Mouse (Mus musculus) neural tube, embryonic 12.5 days (tissue): ENCODE measurements around the gene Rps6kc1. TPM values are rescaled to one million over a fixed set of nuclear protein-coding genes. Genes with fewer than 3 reads are reported as not detected.
A peak's percentile ranks its signal among the peaks of the same experiment; 100 is the strongest.

Experiments
- ATAC-seq: fragments of 200-750 bp; cut with Nextera tagmentation; 2 replicates; pipeline ENCODE4 v1.8.0; 2017; ENCODE audit warnings: low read depth, mild to moderate bottlenecking, moderate TSS enrichment, moderate library complexity; ENCODE audit not compliant: low FRiP score
- H3K27ac ChIP-seq: fragments of 300-500 bp; sonication (generic); 2 replicates; pipeline ENCODE4 v1.5.1; 2016
- H3K27me3 ChIP-seq: fragments of 300-500 bp; sonication (generic); replicated peaks from 2 replicates; pipeline ENCODE4 v1.6.1; 2016; ENCODE audit warnings: mild to moderate bottlenecking
- H3K36me3 ChIP-seq: fragments of 300-500 bp; sonication (generic); 2 replicates; pipeline ENCODE4 v1.6.1; 2016; ENCODE audit warnings: mild to moderate bottlenecking
- H3K4me1 ChIP-seq: fragments of 300-500 bp; sonication (generic); 2 replicates; pipeline ENCODE4 v1.6.1; 2016
- H3K4me2 ChIP-seq: fragments of 300-500 bp; sonication (generic); replicated peaks from 2 replicates; pipeline ENCODE4 v1.6.1; 2016; ENCODE audit warnings: mild to moderate bottlenecking
- H3K4me3 ChIP-seq: fragments of 300-500 bp; sonication (generic); 2 replicates; pipeline ENCODE4 v1.5.1; 2016
- H3K9ac ChIP-seq: fragments of 300-500 bp; sonication (generic); 2 replicates; pipeline ENCODE4 v1.6.1; 2016; ENCODE audit warnings: mild to moderate bottlenecking
- H3K9me3 ChIP-seq: fragments of 300-500 bp; sonication (generic); 2 replicates; pipeline ENCODE4 v1.6.1; 2016; ENCODE audit warnings: mild to moderate bottlenecking
- WGBS: fragments of 180-500 bp; shearing (Covaris S2); methylation state at CpG from one replicate; pipeline ENCODE4 v1.1.7; 2016; 5-methylcytosine and 5-hydroxymethylcytosine counted together
- polyA plus RNA-seq: library from polyadenylated mRNA; unstranded; fragments of >200 nt; fragmentation: Nextera tagmentation; extraction: Ambion mirVana; gene quantifications from 2 replicates; pipeline ENCODE4 v1.2.1, GENCODE M21; 2016

The Rps6kc1 gene
- polyA plus RNA-seq, 1 experiment from 2014 or later, result 26.4 TPM

DNA sequence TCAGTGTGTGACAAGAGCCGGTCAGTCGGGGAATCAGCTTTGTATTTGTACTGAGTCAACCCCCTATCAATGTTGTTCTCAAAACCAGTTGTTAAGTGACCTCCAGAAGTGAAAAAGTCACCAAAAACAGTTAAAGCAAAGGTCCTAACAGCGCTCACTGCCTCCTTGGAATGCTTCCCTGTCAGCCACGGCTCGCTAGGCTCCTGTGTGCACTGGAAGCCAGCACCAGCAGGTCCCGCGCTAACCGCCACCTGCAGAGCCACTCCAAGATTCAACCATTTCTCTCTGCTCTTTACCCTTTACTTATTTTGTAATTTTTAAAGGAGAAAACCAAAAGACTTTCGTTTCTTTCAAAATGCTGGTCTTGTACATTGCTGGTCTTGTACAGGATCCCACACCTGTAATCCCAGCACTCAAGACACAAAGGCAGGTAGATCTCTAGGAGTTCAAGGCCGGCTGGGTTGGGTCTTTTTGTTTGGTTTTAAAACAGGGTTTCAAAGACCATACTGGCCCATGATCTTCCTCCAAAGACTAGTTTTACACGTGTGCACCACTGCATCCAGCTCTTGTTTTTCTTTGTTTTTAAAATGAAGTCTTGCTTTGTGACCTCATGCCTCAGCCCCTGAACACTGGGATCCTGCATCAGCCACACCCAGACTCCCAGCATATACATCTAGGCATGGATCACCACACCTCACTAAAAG lies 62.3 kb downstream of the Rps6kc1 start:
- ATAC-seq, result no peak
- H3K36me3 ChIP-seq, result no peaks in the 10 kb centered on the region; the same call in 1 of the 2 replicates
- 0 out of 2 replicates have a peak, but pooled peaks cover 8% of the 10 kb centered on the region for H3K4me1 ChIP-seq
- no peak overlapping the region for H3K9ac ChIP-seq
- H3K27ac ChIP-seq, result no peak overlapping the region
- WGBS, result 70% methylated on average over 11 of the region's 11 CpGs
- H3K4me2 ChIP-seq, result no peak overlapping the region
- no peaks in the 10 kb centered on the region for H3K9me3 ChIP-seq
- no peaks in the 10 kb centered on the region for H3K27me3 ChIP-seq
- no peak overlapping the region for H3K4me3 ChIP-seq

DNA sequence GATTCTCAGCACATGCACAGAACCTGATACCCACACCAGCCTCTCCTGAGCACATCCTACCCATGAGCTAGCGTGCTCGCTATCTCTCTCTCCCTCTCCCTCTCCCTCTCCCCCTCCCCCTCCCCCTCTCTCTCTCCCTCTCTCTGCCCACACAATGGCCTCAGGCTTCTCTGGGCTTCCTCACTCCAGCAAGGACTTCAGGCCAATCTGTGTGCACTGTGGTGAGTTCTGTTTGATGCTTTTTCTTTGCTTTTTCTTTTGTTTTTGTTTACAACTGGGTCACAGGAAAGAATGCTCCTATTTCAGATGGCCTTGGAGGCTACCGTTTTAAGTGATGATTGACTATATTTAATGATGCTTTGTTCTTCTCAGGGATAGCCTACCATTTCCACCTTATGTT lies 62.9 kb downstream of the Rps6kc1 start:
- no peak overlapping the region for H3K27ac ChIP-seq
- ATAC-seq, result 0 out of 2 replicates have a peak, but pooled peaks have one; percentile 29
- H3K27me3 ChIP-seq, result no peaks in the 10 kb centered on the region
- H3K9ac ChIP-seq, result no peak overlapping the region
- no peak overlapping the region for H3K4me3 ChIP-seq
- 20% methylated on average over 3 of the region's 3 CpGs for WGBS
- no peaks in the 10 kb centered on the region for H3K9me3 ChIP-seq
- H3K4me1 ChIP-seq, result 0 out of 2 replicates have a peak, but pooled peaks cover 8% of the 10 kb centered on the region
- H3K36me3 ChIP-seq, result peaks cover 4% of the 10 kb centered on the region; the same call in 1 of the 2 replicates
- no peak overlapping the region for H3K4me2 ChIP-seq

DNA sequence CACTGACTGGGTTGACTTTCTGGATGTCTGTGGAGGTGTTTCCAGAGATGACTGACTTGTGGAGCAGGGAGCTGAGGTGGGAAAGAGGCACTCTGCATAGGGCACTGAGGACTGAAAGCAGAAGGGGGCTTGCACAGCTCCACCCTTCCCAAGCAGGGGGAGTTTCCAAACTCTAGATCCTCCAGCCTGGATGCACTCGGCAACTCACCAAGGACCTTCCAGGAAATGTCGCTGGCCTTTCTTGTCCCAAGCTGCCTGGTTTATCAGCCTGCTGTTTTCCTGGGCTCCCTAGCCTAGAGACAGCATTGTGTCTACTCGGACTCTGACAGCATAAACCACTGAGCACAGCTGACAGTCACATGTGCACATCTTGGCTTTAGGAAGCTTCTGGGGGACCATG lies 64.6 kb downstream of the Rps6kc1 start:
- H3K9me3 ChIP-seq, result no peaks in the 10 kb centered on the region
- WGBS, result 90% methylated on average over 3 of the region's 3 CpGs
- no peak overlapping the region for H3K27ac ChIP-seq
- no peaks in the 10 kb centered on the region for H3K27me3 ChIP-seq
- H3K36me3 ChIP-seq, result peaks cover 19% of the 10 kb centered on the region
- H3K4me2 ChIP-seq, result no peak overlapping the region
- H3K4me3 ChIP-seq, result no peak overlapping the region
- ATAC-seq, result no peak
- no peak overlapping the region for H3K9ac ChIP-seq
- H3K4me1 ChIP-seq, result 0 out of 2 replicates have a peak, but pooled peaks cover 8% of the 10 kb centered on the region

GRCm38 (mm10) chr1:190846074-190846730 lies 65.4 kb downstream of the Rps6kc1 start:
- 0 out of 2 replicates have a peak, but pooled peaks cover 8% of the 10 kb centered on the region for H3K4me1 ChIP-seq
- no peak for ATAC-seq
- no peak overlapping the region for H3K4me3 ChIP-seq
- 90% methylated on average over 11 of the region's 11 CpGs for WGBS
- H3K27ac ChIP-seq, result no peak overlapping the region
- peaks cover 22% of the 10 kb centered on the region for H3K36me3 ChIP-seq
- H3K9me3 ChIP-seq, result no peaks in the 10 kb centered on the region
- H3K9ac ChIP-seq, result no peak overlapping the region
- H3K4me2 ChIP-seq, result no peak overlapping the region
- no peaks in the 10 kb centered on the region for H3K27me3 ChIP-seq

DNA sequence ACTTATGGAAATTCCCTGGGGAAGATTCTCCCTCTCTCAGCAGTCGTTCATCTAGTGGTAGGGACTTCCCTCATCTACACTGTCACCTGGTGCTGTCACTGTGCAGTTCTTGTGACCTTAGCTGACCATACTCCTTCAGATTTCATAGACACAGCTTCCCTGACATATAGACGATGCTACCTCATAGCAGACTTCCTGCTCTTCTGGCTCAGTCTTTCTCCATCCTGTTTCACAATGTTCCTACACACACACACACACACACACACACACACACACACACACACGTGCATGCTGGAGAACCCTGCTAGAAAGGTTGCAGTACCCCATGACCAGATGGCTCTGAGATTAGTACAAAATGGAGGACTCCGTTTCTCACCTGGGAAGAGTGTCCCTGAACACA lies 66.2 kb downstream of the Rps6kc1 start:
- no peak overlapping the region for H3K4me2 ChIP-seq
- H3K27ac ChIP-seq, result no peak overlapping the region
- no peak overlapping the region for H3K9ac ChIP-seq
- peaks cover 22% of the 10 kb centered on the region for H3K36me3 ChIP-seq
- H3K9me3 ChIP-seq, result no peaks in the 10 kb centered on the region
- WGBS, result 86% methylated on average over 4 of the region's 4 CpGs
- 0 out of 2 replicates have a peak, but pooled peaks cover 8% of the 10 kb centered on the region for H3K4me1 ChIP-seq
- ATAC-seq, result no peak
- no peaks in the 10 kb centered on the region for H3K27me3 ChIP-seq
- no peak overlapping the region for H3K4me3 ChIP-seq

GRCm38 (mm10) chr1:190844356-190844755 lies 67.2 kb downstream of the Rps6kc1 start:
- Histone ChIP-seq H3K9ac (no peak overlapping the region), H3K27ac (no peak overlapping the region), H3K36me3 (peaks cover 22% of the 10 kb centered on the region), H3K9me3 (no peaks in the 10 kb centered on the region), H3K27me3 (no peaks in the 10 kb centered on the region), H3K4me2 (no peak overlapping the region), H3K4me1 (0 out of 2 replicates have a peak, but pooled peaks cover 8% of the 10 kb centered on the region), H3K4me3 (no peak overlapping the region)
- ATAC-seq, result no peak
- 92% methylated on average over 11 of the region's 11 CpGs for WGBS

- no peak overlapping the region for H3K4me2 ChIP-seq
- no peak overlapping the region for H3K4me3 ChIP-seq
- H3K4me1 ChIP-seq, result no peaks in the 10 kb centered on the region
- H3K27ac ChIP-seq, result no peak overlapping the region
- ATAC-seq, result no peak
- no peak overlapping the region for H3K9ac ChIP-seq
- H3K9me3 ChIP-seq, result no peaks in the 10 kb centered on the region
- 0 out of 2 replicates have a peak, but pooled peaks cover 3% of the 10 kb centered on the region for H3K36me3 ChIP-seq
- 83% methylated on average over 2 of the region's 2 CpGs for WGBS
- no peaks in the 10 kb centered on the region for H3K27me3 ChIP-seq
These were observed 75.5 kb downstream of the Rps6kc1 start for GRCm38 (mm10) chr1:190836046-190836445.

GRCm38 (mm10) chr1:190834201-190834907 lies 77.2 kb downstream of the Rps6kc1 start:
- Histone ChIP-seq H3K4me1 (no peaks in the 10 kb centered on the region), H3K4me2 (no peak overlapping the region), H3K36me3 (0 out of 2 replicates have a peak, but pooled peaks cover 6% of the 10 kb centered on the region), H3K9ac (no peak overlapping the region), H3K27ac (no peak overlapping the region), H3K9me3 (no peaks in the 10 kb centered on the region), H3K27me3 (no peaks in the 10 kb centered on the region), H3K4me3 (no peak overlapping the region)
- 81% methylated on average over 7 of the region's 7 CpGs for WGBS
- no peak for ATAC-seq

GRCm38 (mm10) chr1:190832965-190833630 lies 78.5 kb downstream of the Rps6kc1 start:
- Histone ChIP-seq H3K27me3 (no peaks in the 10 kb centered on the region), H3K4me2 (no peak overlapping the region), H3K4me3 (no peak overlapping the region), H3K27ac (no peak overlapping the region), H3K9me3 (no peaks in the 10 kb centered on the region), H3K4me1 (no peaks in the 10 kb centered on the region), H3K9ac (no peak overlapping the region), H3K36me3 (0 out of 2 replicates have a peak, but pooled peaks cover 6% of the 10 kb centered on the region)
- 88% methylated on average over 8 of the region's 8 CpGs for WGBS
- no peak for ATAC-seq

GRCm38 (mm10) chr1:190831839-190832497 lies 79.6 kb downstream of the Rps6kc1 start:
- no peak overlapping the region for H3K27ac ChIP-seq
- H3K27me3 ChIP-seq, result no peaks in the 10 kb centered on the region
- no peak overlapping the region for H3K4me3 ChIP-seq
- 0 out of 2 replicates have a peak, but pooled peaks cover 6% of the 10 kb centered on the region for H3K36me3 ChIP-seq
- no peaks in the 10 kb centered on the region for H3K9me3 ChIP-seq
- no peak overlapping the region for H3K4me2 ChIP-seq
- 0 out of 2 replicates have a peak, but pooled peaks have one; percentile 48 for ATAC-seq
- H3K9ac ChIP-seq, result no peak overlapping the region
- WGBS, result 55% methylated on average over 10 of the region's 10 CpGs
- H3K4me1 ChIP-seq, result no peaks in the 10 kb centered on the region

GRCm38 (mm10) chr1:190826486-190827034 lies 85.0 kb downstream of the Rps6kc1 start:
- H3K27me3 ChIP-seq, result no peaks in the 10 kb centered on the region
- no peaks in the 10 kb centered on the region for H3K4me1 ChIP-seq
- H3K4me3 ChIP-seq, result no peak overlapping the region
- H3K9ac ChIP-seq, result no peak overlapping the region
- H3K4me2 ChIP-seq, result no peak overlapping the region
- H3K36me3 ChIP-seq, result 0 out of 2 replicates have a peak, but pooled peaks cover 3% of the 10 kb centered on the region
- WGBS, result 94% methylated on average over 9 of the region's 9 CpGs
- H3K9me3 ChIP-seq, result no peaks in the 10 kb centered on the region
- no peak for ATAC-seq
- H3K27ac ChIP-seq, result no peak overlapping the region
